Mouse (Mus musculus) bone marrow, adult 2 months (tissue): ENCODE results near the gene Klk8.

Experiments
- CTCF ChIP-seq: fragments of 200-500 bp; IDR thresholded peaks from 2 replicates; pipeline ENCODE4 v1.5.1; 2011; ENCODE audit warnings: low read length, control low read depth; ENCODE audit not compliant: control insufficient read depth, insufficient read depth
- POLR2A ChIP-seq: fragments of 200-500 bp; IDR thresholded peaks from 2 replicates; pipeline ENCODE4 v1.6.1; 2011; ENCODE audit warnings: low read depth, mild to moderate bottlenecking, control low read depth, low read length, borderline replicate concordance; ENCODE audit not compliant: control insufficient read depth

- TF ChIP-seq POLR2A, result no peak
- TF ChIP-seq CTCF, result no peak
These were observed 46.4 kb downstream of the Klk8 start for GRCm38 (mm10) chr7:43843801-43844200.
